Mouse (Mus musculus) erythroblast, embryonic 14.5 days (primary cell): ENCODE measurements around the gene Hus1b. TPM values are rescaled to one million over a fixed set of nuclear protein-coding genes. Genes with fewer than 3 reads are reported as not detected.

Experiments used
- H3K27me3 ChIP-seq: 2 replicates; pipeline ENCODE4 v1.6.1; 2012; ENCODE audit warnings: inconsistent platforms; ENCODE audit not compliant: control insufficient read depth
- H3K36me3 ChIP-seq: 2 replicates; pipeline ENCODE4 v1.6.1; 2012; ENCODE audit warnings: mild to moderate bottlenecking, inconsistent platforms; ENCODE audit not compliant: control insufficient read depth
- H3K4me1 ChIP-seq: 2 replicates; pipeline ENCODE4 v1.6.1; 2012; ENCODE audit warnings: inconsistent platforms; ENCODE audit not compliant: control insufficient read depth
- H3K4me3 ChIP-seq: replicated peaks from 2 replicates; pipeline ENCODE3; 2012; ENCODE audit warnings: moderate library complexity, mild to moderate bottlenecking, inconsistent platforms
- H3K9me3 ChIP-seq: 2 replicates; pipeline ENCODE4 v1.6.1; 2012; ENCODE audit warnings: low read length, inconsistent platforms, mixed read lengths; ENCODE audit not compliant: control insufficient read depth
- GATA1 ChIP-seq: IDR thresholded peaks from 2 replicates; pipeline ENCODE4 v1.6.1; 2012; ENCODE audit warnings: low read length, inconsistent platforms, mixed read lengths
- TAL1 ChIP-seq: IDR thresholded peaks from 3 replicates; pipeline ENCODE4 v1.6.1; 2012; ENCODE audit warnings: low read length, inconsistent platforms, mixed read lengths
- polyA plus RNA-seq: library from polyadenylated mRNA; stranded (reverse); fragments of >175 nt; gene quantifications from 2 replicates; pipeline ENCODE4 v1.2.3, GENCODE M21; 2012

Hus1b gene
- polyA plus RNA-seq, 1 experiment: not detected

GRCm38 (mm10) chr13:30924269-30924668 is 23.3 kb downstream of the Hus1b start:
- TF ChIP-seq GATA1 (no peak), TAL1 (no peak)
- Histone ChIP-seq H3K4me3 (no peak overlapping the region), H3K9me3 (no peaks in the 10 kb centered on the region), H3K27me3 (no peaks in the 10 kb centered on the region), H3K36me3 (peaks cover 44% of the 10 kb centered on the region), H3K4me1 (peaks cover 9% of the 10 kb centered on the region)

- Histone ChIP-seq H3K36me3 (peaks cover 32% of the 10 kb centered on the region), H3K4me3 (no peak overlapping the region), H3K4me1 (no peaks in the 10 kb centered on the region), H3K9me3 (no peaks in the 10 kb centered on the region), H3K27me3 (no peaks in the 10 kb centered on the region)
- TF ChIP-seq TAL1 (no peak), GATA1 (no peak)
Observed at GRCm38 (mm10) chr13:30921914-30922313, 25.6 kb downstream of the Hus1b start.

- peaks cover 18% of the 10 kb centered on the region for H3K36me3 ChIP-seq
- H3K4me1 ChIP-seq: peaks cover 7% of the 10 kb centered on the region; the same call in 1 of the 2 replicates
- no peaks in the 10 kb centered on the region for H3K27me3 ChIP-seq
- TF ChIP-seq GATA1 (no peak), TAL1 (no peak)
- H3K4me3 ChIP-seq: no peak overlapping the region
- H3K9me3 ChIP-seq: no peaks in the 10 kb centered on the region
Observed at GRCm38 (mm10) chr13:30913757-30914156, 33.8 kb downstream of the Hus1b start.

GRCm38 (mm10) chr13:30913028-30913427 is 34.5 kb downstream of the Hus1b start:
- Histone ChIP-seq H3K9me3 (no peaks in the 10 kb centered on the region), H3K36me3 (peaks cover 21% of the 10 kb centered on the region), H3K4me1 (peaks cover 7% of the 10 kb centered on the region; the same call in 1 of the 2 replicates), H3K27me3 (no peaks in the 10 kb centered on the region), H3K4me3 (no peak overlapping the region)
- TF ChIP-seq TAL1 (no peak), GATA1 (no peak)

GRCm38 (mm10) chr13:30911931-30912625 is 35.5 kb downstream of the Hus1b start:
- H3K4me1 ChIP-seq: peaks cover 7% of the 10 kb centered on the region; the same call in 1 of the 2 replicates
- TF ChIP-seq TAL1 (no peak), GATA1 (no peak)
- H3K27me3 ChIP-seq: no peaks in the 10 kb centered on the region
- no peak overlapping the region for H3K4me3 ChIP-seq
- H3K36me3 ChIP-seq: peaks cover 21% of the 10 kb centered on the region
- H3K9me3 ChIP-seq: no peaks in the 10 kb centered on the region

GRCm38 (mm10) chr13:30910889-30911288 is 36.7 kb downstream of the Hus1b start:
- Histone ChIP-seq H3K4me1 (peaks cover 7% of the 10 kb centered on the region; the same call in 1 of the 2 replicates), H3K27me3 (no peaks in the 10 kb centered on the region), H3K4me3 (no peak overlapping the region), H3K36me3 (peaks cover 25% of the 10 kb centered on the region), H3K9me3 (no peaks in the 10 kb centered on the region)
- no peak for TF ChIP-seq TAL1
- TF ChIP-seq GATA1: no peak

- no peaks in the 10 kb centered on the region for H3K4me1 ChIP-seq
- H3K36me3 ChIP-seq: peaks cover 47% of the 10 kb centered on the region
- TF ChIP-seq GATA1: no peak
- no peak for TF ChIP-seq TAL1
- no peaks in the 10 kb centered on the region for H3K9me3 ChIP-seq
- H3K27me3 ChIP-seq: no peaks in the 10 kb centered on the region
- H3K4me3 ChIP-seq: no peak overlapping the region
Observed at GRCm38 (mm10) chr13:30902286-30902685, 45.3 kb downstream of the Hus1b start.

GRCm38 (mm10) chr13:30901387-30902041 is 46.0 kb downstream of the Hus1b start:
- Histone ChIP-seq H3K4me1 (no peaks in the 10 kb centered on the region), H3K9me3 (no peaks in the 10 kb centered on the region), H3K4me3 (no peak overlapping the region), H3K27me3 (no peaks in the 10 kb centered on the region), H3K36me3 (peaks cover 49% of the 10 kb centered on the region)
- TF ChIP-seq GATA1 (no peak), TAL1 (no peak)

Other genes starting within 250 kb of the Hus1b start
- not detected in 2 replicates for gene Irf4, start 198.5 kb downstream of the Hus1b start, polyA plus RNA-seq
- 0.27 and 0.41 TPM in 2 replicates for gene Exoc2, start 26.3 kb upstream of the Hus1b start, polyA plus RNA-seq
- gene Gm5447, start 26.4 kb upstream of the Hus1b start, polyA plus RNA-seq: not detected in 2 replicates